Mouse (Mus musculus) R1 (cell line): Measurements from ENCODE around the gene Ostn.
"Not testable (repeated sequence)": the region's sequence is repeated elsewhere in the genome, so short reads cannot be mapped to it uniquely, and the experiment has no call there.

Source experiments
- DNase-seq: peaks from one replicate; pipeline ENCODE4 v3.0.0-alpha.2; 2018; ENCODE audit warnings: low read depth, low spot score

The Ostn gene

GRCm38 (mm10) chr16:27307189-27307588 lies at the start of gene Ostn:
Ostn (plus strand) TSS chr16:27307489.
- DNase-seq, result not testable (repeated sequence)

- DNase-seq, result no peak
These were observed 38.5 kb upstream of the Ostn start for GRCm38 (mm10) chr16:27268748-27269147.

- no peak for DNase-seq
These were observed 19.9 kb upstream of the Ostn start for GRCm38 (mm10) chr16:27287410-27287809.

- DNase-seq, result no peak
These were observed 10.8 kb upstream of the Ostn start for GRCm38 (mm10) chr16:27296508-27296907.

- no peak for DNase-seq
These were observed 10.4 kb upstream of the Ostn start for GRCm38 (mm10) chr16:27296929-27297328.

- no peak for DNase-seq
These were observed 11.8 kb downstream of the Ostn start for GRCm38 (mm10) chr16:27319099-27319498.

GRCm38 (mm10) chr16:27322047-27322446 lies 14.8 kb downstream of the Ostn start:
- DNase-seq, result no peak

- no peak for DNase-seq
These were observed 19.2 kb downstream of the Ostn start for GRCm38 (mm10) chr16:27326463-27326862.

GRCm38 (mm10) chr16:27347521-27347920 lies 40.2 kb downstream of the Ostn start:
- no peak for DNase-seq

- DNase-seq, result no peak
These were observed 41.1 kb downstream of the Ostn start for GRCm38 (mm10) chr16:27348359-27348758.

- no peak for DNase-seq
These were observed 41.9 kb downstream of the Ostn start for GRCm38 (mm10) chr16:27349235-27349634.

- DNase-seq, result no peak
These were observed 42.7 kb downstream of the Ostn start for GRCm38 (mm10) chr16:27349878-27350532.

- no peak for DNase-seq
These were observed 47.2 kb downstream of the Ostn start for GRCm38 (mm10) chr16:27354464-27354863.

GRCm38 (mm10) chr16:27360059-27360458 lies 52.8 kb downstream of the Ostn start:
- no peak for DNase-seq

- DNase-seq, result no peak
These were observed 62.9 kb downstream of the Ostn start, which contains the start of gene Uts2b for GRCm38 (mm10) chr16:27370191-27370590. Uts2b (minus strand) TSS chr16:27370239.

GRCm38 (mm10) chr16:27370700-27371099 lies 63.4 kb downstream of the Ostn start:
- DNase-seq, result no peak

GRCm38 (mm10) chr16:27374139-27374538 lies 66.8 kb downstream of the Ostn start:
- DNase-seq, result no peak

- no peak for DNase-seq
These were observed 68.0 kb downstream of the Ostn start for GRCm38 (mm10) chr16:27375318-27375717.

GRCm38 (mm10) chr16:27376556-27376955 lies 69.3 kb downstream of the Ostn start:
- DNase-seq, result no peak

- no peak for DNase-seq
These were observed 74.9 kb downstream of the Ostn start for GRCm38 (mm10) chr16:27382217-27382616.

- no peak for DNase-seq
These were observed 77.8 kb downstream of the Ostn start for GRCm38 (mm10) chr16:27384893-27385603.

GRCm38 (mm10) chr16:27385649-27386048 lies 78.4 kb downstream of the Ostn start:
- no peak for DNase-seq

- no peak for DNase-seq
These were observed 79.6 kb downstream of the Ostn start for GRCm38 (mm10) chr16:27386850-27387407.
